ENCODE assay signal across 13 mouse cellular contexts in the genomic region with DNA sequence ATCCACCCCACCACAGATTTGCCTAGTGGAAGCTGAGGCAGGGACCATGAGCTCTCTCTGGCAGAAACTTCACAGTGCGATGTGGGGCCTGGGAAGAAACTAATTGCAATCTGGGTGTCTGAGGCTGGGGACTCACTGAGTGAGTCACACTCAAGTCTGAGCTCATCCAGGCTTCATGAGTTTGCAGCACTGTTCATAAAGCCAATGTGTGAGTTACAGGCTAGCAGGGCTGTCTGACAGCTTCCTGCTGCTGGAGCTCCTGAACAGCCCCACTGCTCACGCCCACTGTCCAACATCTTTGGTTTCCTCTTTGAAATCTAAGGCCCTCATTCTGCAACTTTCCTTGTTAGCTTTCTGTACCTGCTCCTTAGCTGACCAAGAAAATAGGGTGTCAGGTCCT.
"Had no signal": no experiment of that assay in that cellular context is flagged by ENCODE, and none has a peak within 500 bp of the region (broad histone marks: within the 10 kb centered on the region; RNA-seq: fewer than 3 reads in every experiment).

No protein-coding gene starts in this region.

- H3K27ac ChIP-seq: limb, embryonic 13.5 days; liver, embryonic 14.5 days; midbrain, embryonic 10.5 days; midbrain, embryonic 15.5 days; neural tube, embryonic 13.5 days had no signal

- H3K4me3 ChIP-seq: limb, embryonic 13.5 days; midbrain, embryonic 10.5 days; midbrain, embryonic 15.5 days; neural tube, embryonic 13.5 days had no signal

- H3K4me1 ChIP-seq: limb, embryonic 13.5 days; midbrain, embryonic 15.5 days; neural tube, embryonic 13.5 days had no signal

- H3K9ac ChIP-seq: limb, embryonic 13.5 days; liver, embryonic 14.5 days; midbrain, embryonic 15.5 days; neural tube, embryonic 13.5 days had no signal

- H3K27me3 ChIP-seq: limb, embryonic 13.5 days; midbrain, embryonic 15.5 days; neural tube, embryonic 13.5 days had no signal

- H3K4me2 ChIP-seq: limb, embryonic 13.5 days; midbrain, embryonic 15.5 days; neural tube, embryonic 13.5 days had no signal

- ATAC-seq: midbrain, embryonic 15.5 days had no signal

- H3K9me3 ChIP-seq: limb, embryonic 13.5 days; midbrain, embryonic 10.5 days; midbrain, embryonic 15.5 days; neural tube, embryonic 13.5 days had no signal

- H3K36me3 ChIP-seq: limb, embryonic 13.5 days; midbrain, embryonic 10.5 days; midbrain, embryonic 15.5 days; neural tube, embryonic 13.5 days had no signal

- DNase-seq: kidney, adult 11 months; kidney, postnatal 10 days; left cerebral cortex, postnatal 4 days; retina, postnatal 1 day; right cerebral cortex, postnatal 4 days; spleen, adult 18-20 months; thymus, adult 2 months; thymus, postnatal 25 days had no signal
